Mouse (Mus musculus) heart, adult 18-20 months (tissue): ENCODE measurements at regions not wholly inside any gene's neighbourhood (a gene's known extent, or its start where the extent isn't known, plus 50 kb on each side); places are given as distances from the start of the nearest gene placed in this dataset.
A peak's percentile ranks its signal among the peaks of the same experiment; 100 is the strongest.

Source experiments
- DNase-seq, 2 experiments: peaks; one replicate each; pipeline ENCODE4 v3.0.0; 2021 to 2022; ENCODE audit warnings: mixed read lengths in 1 of 2

GRCm38 (mm10) chr3:144078198-144078935 lies 126.7 kb downstream of the Lmo4 start:
- no peak for DNase-seq

- no peak for DNase-seq
Measured at GRCm38 (mm10) chr3:144069979-144070540, 135.0 kb downstream of the Lmo4 start.

- DNase-seq, result no peak
Measured at GRCm38 (mm10) chr3:144067016-144067415, 138.0 kb downstream of the Lmo4 start.

GRCm38 (mm10) chr3:144058106-144058505 lies 146.9 kb downstream of the Lmo4 start:
- no peak for DNase-seq

GRCm38 (mm10) chr3:144050341-144050740 lies 154.7 kb downstream of the Lmo4 start:
- DNase-seq, result no peak

- DNase-seq, result no peak
Measured at GRCm38 (mm10) chr3:144049270-144049669, 155.8 kb downstream of the Lmo4 start.

- DNase-seq, result no peak
Measured at GRCm38 (mm10) chr3:144044366-144044765, 160.7 kb downstream of the Lmo4 start.

GRCm38 (mm10) chr3:144041788-144042187 lies 163.2 kb downstream of the Lmo4 start:
- DNase-seq, result no peak

GRCm38 (mm10) chr3:144039498-144039897 lies 165.5 kb downstream of the Lmo4 start:
- no peak for DNase-seq

- DNase-seq, result no peak
Measured at GRCm38 (mm10) chr3:144029611-144030010, 175.4 kb downstream of the Lmo4 start.

- peak in 1 of 2 experiments; percentile 6 for DNase-seq
Measured at GRCm38 (mm10) chr3:144029121-144029520, 175.9 kb downstream of the Lmo4 start.

- no peak for DNase-seq
Measured at GRCm38 (mm10) chr3:144027134-144027980, 177.7 kb downstream of the Lmo4 start.

- no peak for DNase-seq
Measured at GRCm38 (mm10) chr3:144025451-144026125, 179.4 kb downstream of the Lmo4 start.

GRCm38 (mm10) chr3:144024216-144024615 lies 180.8 kb downstream of the Lmo4 start:
- DNase-seq, result no peak

GRCm38 (mm10) chr3:144023058-144023457 lies 182.0 kb downstream of the Lmo4 start:
- DNase-seq, result no peak

GRCm38 (mm10) chr3:144021969-144022368 lies 183.1 kb downstream of the Lmo4 start:
- DNase-seq, result no peak

- DNase-seq, result no peak
Measured at GRCm38 (mm10) chr3:144020189-144020940, 184.7 kb downstream of the Lmo4 start.

GRCm38 (mm10) chr3:144019293-144019692 lies 185.7 kb downstream of the Lmo4 start:
- no peak for DNase-seq

GRCm38 (mm10) chr3:144018559-144018958 lies 186.5 kb downstream of the Lmo4 start:
- DNase-seq, result no peak

- DNase-seq, result no peak
Measured at GRCm38 (mm10) chr3:144015236-144015635, 189.8 kb downstream of the Lmo4 start.

- no peak for DNase-seq
Measured at GRCm38 (mm10) chr3:144013481-144014125, 191.4 kb downstream of the Lmo4 start.
